Mouse (Mus musculus) hindbrain, postnatal 0 days (tissue): Measurements from ENCODE around the gene Vstm4. TPM values are rescaled to one million over a fixed set of nuclear protein-coding genes. Genes with fewer than 3 reads are reported as not detected.

Source experiments
- ATAC-seq: fragments of 200-750 bp; cut with Nextera tagmentation; 2 replicates; pipeline ENCODE4 v1.8.0; 2017; ENCODE audit warnings: mild to moderate bottlenecking, moderate TSS enrichment, moderate library complexity
- DNase-seq: peaks from one replicate; pipeline ENCODE4 v3.0.0-alpha.2; 2015; ENCODE audit warnings: low spot score
- H3K27ac ChIP-seq: fragments of 300-500 bp; sonication (generic); 2 replicates; pipeline ENCODE4 v1.5.1; 2014; ENCODE audit warnings: mild to moderate bottlenecking
- H3K27me3 ChIP-seq: fragments of 300-500 bp; sonication (generic); 2 replicates; pipeline ENCODE4 v1.6.1; 2014; ENCODE audit warnings: low read length, mixed read lengths; ENCODE audit not compliant: insufficient read depth
- H3K36me3 ChIP-seq: fragments of 300-500 bp; sonication (generic); 2 replicates; pipeline ENCODE4 v1.6.1; 2014; ENCODE audit warnings: low read length, mixed read lengths; ENCODE audit not compliant: insufficient read depth
- H3K4me1 ChIP-seq: fragments of 300-500 bp; sonication (generic); 2 replicates; pipeline ENCODE4 v1.6.1; 2014; ENCODE audit warnings: antibody characterized with exemption, low read length, mixed read lengths; ENCODE audit not compliant: insufficient read depth
- H3K4me2 ChIP-seq: fragments of 300-500 bp; sonication (generic); 2 replicates; pipeline ENCODE4 v1.6.1; 2014; ENCODE audit warnings: low read depth, mild to moderate bottlenecking, low read length, moderate library complexity, mixed read lengths
- H3K4me3 ChIP-seq: fragments of 300-500 bp; sonication (generic); 2 replicates; pipeline ENCODE4 v1.5.1; 2014; ENCODE audit warnings: low read length
- H3K9ac ChIP-seq: fragments of 300-500 bp; sonication (generic); replicated peaks from 2 replicates; pipeline ENCODE4 v1.6.1; 2014; ENCODE audit warnings: mild to moderate bottlenecking, low read length, moderate library complexity, mixed read lengths
- H3K9me3 ChIP-seq: fragments of 300-500 bp; sonication (generic); 2 replicates; pipeline ENCODE4 v1.6.1; 2016; ENCODE audit warnings: low read length, mixed read lengths
- CTCF ChIP-seq: IDR thresholded peaks from 2 replicates; pipeline ENCODE4 v1.5.1; 2016; ENCODE audit warnings: antibody characterized with exemption, control low read depth, low read depth
- WGBS: fragments of 180-500 bp; shearing (Covaris S2); extraction: QIAGEN DNeasy Blood & Tissue Kit; methylation state at CpG from one replicate; pipeline ENCODE4 v1.1.7; 2014; 5-methylcytosine and 5-hydroxymethylcytosine counted together
- polyA plus RNA-seq: library from polyadenylated mRNA; unstranded; fragments of >200 nt; fragmentation: Nextera tagmentation; extraction: Ambion mirVana; gene quantifications from 2 replicates; pipeline ENCODE4 v1.2.1, GENCODE M21; 2015
- total RNA-seq: library from RNA; depleted of rRNA; stranded (reverse); fragments of >200 nt; gene quantifications from 2 replicates; pipeline ENCODE4 v1.2.3, GENCODE M21; 2014; rRNA removed

The Vstm4 gene
- total and polyA plus RNA-seq, 2 experiments from 2014 or later: 9.8 to 14.9 TPM

- ATAC-seq (no peak), DNase-seq (no peak)
- no peak for TF ChIP-seq CTCF
- Histone ChIP-seq H3K4me2 (no peak overlapping the region), H3K4me1 (peaks cover 11% of the 10 kb centered on the region), H3K4me3 (no peak overlapping the region), H3K27me3 (no peaks in the 10 kb centered on the region; the same call in 1 of the 2 replicates), H3K27ac (no peak overlapping the region), H3K36me3 (no peaks in the 10 kb centered on the region), H3K9me3 (no peaks in the 10 kb centered on the region), H3K9ac (no peak overlapping the region)
- WGBS: 77% methylated on average over 8 of the region's 8 CpGs
Observed at GRCm38 (mm10) chr14:32958671-32959070, 102.1 kb downstream of the Vstm4 start.

GRCm38 (mm10) chr14:32960481-32960880 lies 103.9 kb downstream of the Vstm4 start:
- WGBS: 34% methylated on average over 5 of the region's 5 CpGs
- peak; percentile 40; the same call in 1 of the 2 replicates for ATAC-seq
- H3K4me3 ChIP-seq: no peak overlapping the region

GRCm38 (mm10) chr14:32964742-32965141 lies 108.2 kb downstream of the Vstm4 start:
- Histone ChIP-seq H3K9me3 (no peaks in the 10 kb centered on the region), H3K27me3 (no peaks in the 10 kb centered on the region), H3K4me2 (no peak overlapping the region), H3K9ac (no peak overlapping the region), H3K4me3 (no peak overlapping the region), H3K27ac (no peak overlapping the region), H3K36me3 (no peaks in the 10 kb centered on the region), H3K4me1 (no peaks in the 10 kb centered on the region)
- ATAC-seq (no peak), DNase-seq (no peak)
- no peak for TF ChIP-seq CTCF
- WGBS: 91% methylated on average over 10 of the region's 10 CpGs

More at GRCm38 (mm10) chr14:32960481-32960880, 103.9 kb downstream of the Vstm4 start:
- no peaks in the 10 kb centered on the region; the same call in 1 of the 2 replicates for H3K27me3 ChIP-seq
- H3K9me3 ChIP-seq: no peaks in the 10 kb centered on the region
- no peak overlapping the region for H3K9ac ChIP-seq
- no peak overlapping the region for H3K4me2 ChIP-seq
- H3K36me3 ChIP-seq: no peaks in the 10 kb centered on the region
- peaks cover 11% of the 10 kb centered on the region for H3K4me1 ChIP-seq
- peak; percentile 92 for TF ChIP-seq CTCF
- DNase-seq: peak; percentile 82
- no peak overlapping the region for H3K27ac ChIP-seq

GRCm38 (mm10) chr14:32970700-32971099 lies 114.1 kb downstream of the Vstm4 start:
- no peak overlapping the region for H3K27ac ChIP-seq
- ATAC-seq: no peak
- no peak overlapping the region for H3K4me2 ChIP-seq
- no peaks in the 10 kb centered on the region for H3K36me3 ChIP-seq
- WGBS: 79% methylated on average over 9 of the region's 9 CpGs
- H3K4me1 ChIP-seq: no peaks in the 10 kb centered on the region
- no peak overlapping the region for H3K4me3 ChIP-seq
- no peak for DNase-seq
- H3K27me3 ChIP-seq: no peaks in the 10 kb centered on the region
- H3K9me3 ChIP-seq: no peaks in the 10 kb centered on the region
- no peak overlapping the region for H3K9ac ChIP-seq
- no peak for TF ChIP-seq CTCF

GRCm38 (mm10) chr14:32984176-32984738 lies 127.7 kb downstream of the Vstm4 start:
- no peak for ATAC-seq
- Histone ChIP-seq H3K27ac (no peak overlapping the region), H3K27me3 (no peaks in the 10 kb centered on the region), H3K9me3 (no peaks in the 10 kb centered on the region), H3K4me1 (no peaks in the 10 kb centered on the region), H3K9ac (no peak overlapping the region), H3K4me3 (no peak overlapping the region), H3K4me2 (no peak overlapping the region), H3K36me3 (no peaks in the 10 kb centered on the region)
- WGBS: 73% methylated on average over 6 of the region's 6 CpGs
- DNase-seq: no peak
- TF ChIP-seq CTCF: no peak

- no peak for DNase-seq
- no peaks in the 10 kb centered on the region for H3K36me3 ChIP-seq
- no peak for TF ChIP-seq CTCF
- no peak overlapping the region for H3K4me2 ChIP-seq
- no peak overlapping the region for H3K4me3 ChIP-seq
- no peak overlapping the region for H3K27ac ChIP-seq
- WGBS: 66% methylated on average over 4 of the region's 4 CpGs
- H3K4me1 ChIP-seq: no peaks in the 10 kb centered on the region
- H3K9me3 ChIP-seq: no peaks in the 10 kb centered on the region
- ATAC-seq: no peak
- H3K27me3 ChIP-seq: no peaks in the 10 kb centered on the region
- no peak overlapping the region for H3K9ac ChIP-seq
Observed at GRCm38 (mm10) chr14:32986659-32987058, 130.1 kb downstream of the Vstm4 start.

Other genes with a start within 250 kb of the Vstm4 start
- gene 3425401B19Rik, start 171.5 kb upstream of the Vstm4 start, total RNA-seq: 0.21 TPM in 1 of 2 replicates, not detected in the other
- 0.06 and 0.08 TPM in 2 replicates for gene 3425401B19Rik, start 171.5 kb upstream of the Vstm4 start, polyA plus RNA-seq
- gene Tmem273, start 70.8 kb upstream of the Vstm4 start, total RNA-seq: 1.2 TPM in 1 of 2 replicates, not detected in the other
- gene Tmem273, start 70.8 kb upstream of the Vstm4 start, polyA plus RNA-seq: 0.16 and 0.23 TPM in 2 replicates
- not detected in 2 replicates for gene Fam170b, start 22.8 kb upstream of the Vstm4 start, total RNA-seq
- gene Fam170b, start 22.8 kb upstream of the Vstm4 start, polyA plus RNA-seq: not detected in 2 replicates
- gene Lrrc18, start 134.6 kb downstream of the Vstm4 start, total RNA-seq: 0.63 TPM in 1 of 2 replicates, not detected in the other
- 0.61 and 0.67 TPM in 2 replicates for gene Lrrc18, start 134.6 kb downstream of the Vstm4 start, polyA plus RNA-seq